In genomic region chr10:75446501-75447083, GRCm38 (mm10) we compare ENCODE assay signal across 11 mouse cellular contexts. TPM values are rescaled to one million over a fixed set of nuclear protein-coding genes. Genes with fewer than 3 reads are reported as not detected.
DNase-seq lines count a peak whose midpoint lies in the region; ATAC-seq and TF ChIP-seq lines count a peak whose summit lies in the region.
"Had no signal": no experiment of that assay in that cellular context is flagged by ENCODE, and none has a peak within 500 bp of the region (broad histone marks: within the 10 kb centered on the region; RNA-seq: fewer than 3 reads in every experiment).

No protein-coding gene starts in this region.

- H3K4me2 ChIP-seq in kidney, embryonic 15.5 days = no peak overlapping the region
- H3K4me2 ChIP-seq: neural tube, embryonic 12.5 days had no signal

- H3K27ac ChIP-seq in testis, adult 2 months (ENCODE audit: control insufficient read depth, insufficient read depth, low read depth, low read length) = no peak overlapping the region
- peak overlapping the region; percentile 71 for H3K27ac ChIP-seq in kidney, embryonic 15.5 days
- H3K27ac ChIP-seq: neural tube, embryonic 12.5 days had no signal

- DNase-seq in heart, adult 11 months = peak; percentile 96
- no peak for DNase-seq in heart, postnatal 14 days
- DNase-seq in testis, postnatal 14 days (ENCODE audit: low spot score) = no peak
- peak; percentile 80 to 82 for DNase-seq in spleen, postnatal 36 days (ENCODE audit: low spot score in 2 of 2)
- no peak for DNase-seq in gastrocnemius, adult 8-10 months (ENCODE audit: low spot score in 2 of 2)
- no peak for DNase-seq in retina, embryonic 14.5 days (ENCODE audit: low spot score)
- DNase-seq: embryo, embryonic 11 days had no signal

- peaks cover 25% of the 10 kb centered on the region for H3K4me1 ChIP-seq in testis, adult 2 months (ENCODE audit: control insufficient read depth, insufficient read depth, low read length)
- peaks cover 50% of the 10 kb centered on the region for H3K4me1 ChIP-seq in kidney, embryonic 15.5 days

- 60% methylated on average over 13 of the region's 13 CpGs for WGBS in kidney, embryonic 15.5 days

- no peaks in the 10 kb centered on the region; the same call in 1 of the 2 replicates for H3K9me3 ChIP-seq in kidney, embryonic 15.5 days (replicated peaks)
- H3K9me3 ChIP-seq: neural tube, embryonic 12.5 days had no signal

- no peak overlapping the region for H3K9ac ChIP-seq in kidney, embryonic 15.5 days
- H3K9ac ChIP-seq: neural tube, embryonic 12.5 days had no signal

- intact Hi-C loops in heart, postnatal 14 days (cut with DNase I) = no loop called here

- TF ChIP-seq POLR2A in testis, adult 2 months (IDR thresholded peaks at IDR 0.05; ENCODE audit: control insufficient read depth, low read depth, low read length) = peak; percentile 75; the same call in 1 of the 2 replicates

- peak overlapping the region; percentile 87 for H3K4me3 ChIP-seq in testis, adult 2 months (ENCODE audit: control insufficient read depth, low read depth, low read length)
- H3K4me3 ChIP-seq in kidney, embryonic 15.5 days (replicated peaks) = no peak overlapping the region
- H3K4me3 ChIP-seq: neural tube, embryonic 12.5 days had no signal

- no peaks in the 10 kb centered on the region for H3K27me3 ChIP-seq in testis, adult 2 months (ENCODE audit: control insufficient read depth, insufficient read depth, low read length)
- H3K27me3 ChIP-seq in kidney, embryonic 15.5 days = no peaks in the 10 kb centered on the region
- H3K27me3 ChIP-seq: neural tube, embryonic 12.5 days had no signal

- ATAC-seq in kidney, embryonic 15.5 days (replicated peaks; ENCODE audit: low FRiP score) = no peak; the same call in 1 of the 2 replicates
- ATAC-seq: intestine, postnatal 0 days had no signal

- TF ChIP-seq CTCF in testis, adult 2 months (IDR thresholded peaks at IDR 0.05; ENCODE audit: control insufficient read depth, insufficient read depth, insufficient replicate concordance, low read depth, low read length) = no peak

- H3K36me3 ChIP-seq in testis, adult 2 months (ENCODE audit: control insufficient read depth, insufficient read depth, low read length) = no peaks in the 10 kb centered on the region
- no peaks in the 10 kb centered on the region for H3K36me3 ChIP-seq in kidney, embryonic 15.5 days
- H3K36me3 ChIP-seq: neural tube, embryonic 12.5 days had no signal

RNA-seq across cellular contexts. Expression of gene Upb1, which starts 45.7 kb away (rescaled TPM):
- under 1 TPM; 0.22 to 0.34 TPM for total RNA-seq in heart, postnatal 14 days (2021)
- 0.13 and 0.20 TPM in 2 replicates for polyA plus RNA-seq in testis, adult 2 months (2012; rRNA removed)
- 1.6 and 1.8 TPM in 2 replicates for polyA plus RNA-seq in kidney, embryonic 15.5 days (2015; fragmentation: Nextera tagmentation; extraction: Ambion mirVana)
- total RNA-seq in gastrocnemius, adult 8-10 months (2022) = under 1 TPM in 2 of 4 experiments, not detected in 2; 0.10 to 0.48 TPM

Comparison
In these comparisons a context has a peak if more than half of its experiments do, and no peak if none do; other contexts are left out.
1. DNase-seq: peak in heart, adult 11 months (single experiment) and spleen, postnatal 36 days (2 of 2); none in heart, postnatal 14 days (0 of 2), testis, postnatal 14 days (single experiment), gastrocnemius, adult 8-10 months (0 of 2) and retina, embryonic 14.5 days (single experiment).